Comparison of ENCODE assay signal across 8 mouse cellular contexts in genomic region chr6:146641621-146642210, GRCm38 (mm10). TPM values are rescaled to one million over a fixed set of nuclear protein-coding genes. Genes with fewer than 3 reads are reported as not detected.
DNase-seq lines count a peak whose midpoint lies in the region; ATAC-seq lines count a peak whose summit lies in the region.

No protein-coding gene starts in this region.

- H3K27me3 ChIP-seq in heart, embryonic 10.5 days (ENCODE audit: insufficient read depth, poor library complexity, severe bottlenecking) = no peaks in the 10 kb centered on the region
- H3K27me3 ChIP-seq in forebrain, embryonic 16.5 days (replicated peaks; ENCODE audit: control insufficient read depth, insufficient read depth, low read length) = no peaks in the 10 kb centered on the region
- H3K27me3 ChIP-seq in liver, embryonic 16.5 days (ENCODE audit: control insufficient read depth, insufficient read depth, low read depth, low read length) = no peaks in the 10 kb centered on the region

- H3K4me3 ChIP-seq in heart, embryonic 10.5 days = peak overlapping the region; percentile 90
- H3K4me3 ChIP-seq in forebrain, embryonic 16.5 days (replicated peaks; ENCODE audit: low read length) = peak overlapping the region; percentile 94
- H3K4me3 ChIP-seq in liver, embryonic 16.5 days (ENCODE audit: low read depth, low read length) = peak overlapping the region; percentile 95

- H3K27ac ChIP-seq in heart, embryonic 10.5 days = peak overlapping the region; percentile 99
- H3K27ac ChIP-seq in forebrain, embryonic 16.5 days (ENCODE audit: low read length) = peak overlapping the region; percentile 70
- peak overlapping the region; percentile 65 for H3K27ac ChIP-seq in liver, embryonic 16.5 days (ENCODE audit: low read length)

- WGBS in heart, embryonic 10.5 days = 64% methylated on average over 11 of the region's 11 CpGs
- 68% methylated on average over 11 of the region's 11 CpGs for WGBS in forebrain, embryonic 16.5 days
- 42% methylated on average over 11 of the region's 11 CpGs for WGBS in liver, embryonic 16.5 days (ENCODE audit: insufficient replicate concordance)

- no peaks in the 10 kb centered on the region for H3K9me3 ChIP-seq in heart, embryonic 10.5 days
- H3K9me3 ChIP-seq in forebrain, embryonic 16.5 days (ENCODE audit: control insufficient read depth, low read length) = no peaks in the 10 kb centered on the region
- H3K9me3 ChIP-seq in liver, embryonic 16.5 days (replicated peaks; ENCODE audit: control insufficient read depth, low read length) = no peaks in the 10 kb centered on the region

- intact Hi-C loops in heart, postnatal 36 days (cut with DNase I) = loop anchor here (5.0 kb wide), 2 partner anchors 81 to 139 kb away; partner anchors contain the start of genes Itpr2 and Stk38l

- peak overlapping the region; percentile 66 for H3K4me2 ChIP-seq in forebrain, embryonic 16.5 days (ENCODE audit: low read length)
- peak overlapping the region; percentile 81 for H3K4me2 ChIP-seq in liver, embryonic 16.5 days (ENCODE audit: low read depth, low read length)

- ATAC-seq in forebrain, embryonic 16.5 days = no peak; the same call in none of the 2 replicates
- ATAC-seq in liver, embryonic 16.5 days (ENCODE audit: low read depth) = no peak

- no peak for DNase-seq in heart, embryonic 10.5 days (ENCODE audit: low spot score)
- no peak for DNase-seq in heart, postnatal 36 days
- DNase-seq in ES-CJ7 (ENCODE audit: low read depth, low spot score) = peak; percentile 73
- DNase-seq in right cerebral cortex, postnatal 4 days = no peak
- DNase-seq in gastrocnemius, postnatal 10 days = no peak
- DNase-seq in kidney, postnatal 4 days = no peak

- peak overlapping the region; percentile 67 for H3K9ac ChIP-seq in forebrain, embryonic 16.5 days (replicated peaks; ENCODE audit: low read depth, low read length)
- H3K9ac ChIP-seq in liver, embryonic 16.5 days (ENCODE audit: low read depth, low read length) = peak overlapping the region; percentile 67

- no peaks in the 10 kb centered on the region for H3K36me3 ChIP-seq in heart, embryonic 10.5 days
- H3K36me3 ChIP-seq in forebrain, embryonic 16.5 days (ENCODE audit: control insufficient read depth, insufficient read depth) = no peaks in the 10 kb centered on the region
- no peaks in the 10 kb centered on the region for H3K36me3 ChIP-seq in liver, embryonic 16.5 days (ENCODE audit: control insufficient read depth, insufficient read depth)

- H3K4me1 ChIP-seq in heart, embryonic 10.5 days = peaks cover 8% of the 10 kb centered on the region
- peaks cover 12% of the 10 kb centered on the region for H3K4me1 ChIP-seq in forebrain, embryonic 16.5 days (replicated peaks; ENCODE audit: control insufficient read depth, insufficient read depth, low read length)
- peaks cover 21% of the 10 kb centered on the region for H3K4me1 ChIP-seq in liver, embryonic 16.5 days (ENCODE audit: control insufficient read depth, low read depth, low read length)

RNA-seq across cellular contexts. Expression of gene Med21, which starts 0.6 kb away (rescaled TPM):
- polyA plus RNA-seq in heart, embryonic 10.5 days (2016; fragmentation: Nextera tagmentation; extraction: Ambion mirVana) = 123 and 129 TPM in 2 replicates
- total RNA-seq in heart, postnatal 36 days (2021) = 10 to 100 TPM; 46.6 to 48.5 TPM
- polyA plus RNA-seq in forebrain, embryonic 16.5 days (2015; fragmentation: Nextera tagmentation; extraction: Ambion mirVana) = 109 and 111 TPM in 2 replicates
- polyA plus RNA-seq in liver, embryonic 16.5 days (2015; fragmentation: Nextera tagmentation; extraction: Ambion mirVana) = 51.9 and 61.2 TPM in 2 replicates
- total RNA-seq in gastrocnemius, postnatal 10 days (2021) = 10 to 100 TPM; 46.3 to 52.4 TPM

RNA-seq across cellular contexts. Expression of gene Tm7sf3, which starts 0.9 kb away (rescaled TPM):
- 38.3 and 46.9 TPM in 2 replicates for polyA plus RNA-seq in heart, embryonic 10.5 days (2016; fragmentation: Nextera tagmentation; extraction: Ambion mirVana)
- total RNA-seq in heart, postnatal 36 days (2021) = 10 to 100 TPM; 15.8 to 18.0 TPM
- 35.2 and 36.3 TPM in 2 replicates for polyA plus RNA-seq in forebrain, embryonic 16.5 days (2015; fragmentation: Nextera tagmentation; extraction: Ambion mirVana)
- polyA plus RNA-seq in liver, embryonic 16.5 days (2015; fragmentation: Nextera tagmentation; extraction: Ambion mirVana) = 21.9 and 22.8 TPM in 2 replicates
- total RNA-seq in gastrocnemius, postnatal 10 days (2021) = 10 to 100 TPM; 19.6 to 22.7 TPM
